Mouse (Mus musculus) CH12.LX (cell line): ENCODE measurements at regions not wholly inside any gene's neighbourhood (a gene's known extent, or its start where the extent isn't known, plus 50 kb on each side); places are given as distances from the start of the nearest gene placed in this dataset.

ENCODE experiments used
- DNase-seq: peaks from one replicate; pipeline ENCODE4 v3.0.0-alpha.2; 2013; ENCODE audit errors: extremely low read depth
- H3K27ac ChIP-seq: 2 replicates; pipeline ENCODE4 v1.5.1; 2012; ENCODE audit warnings: low read depth, mild to moderate bottlenecking, control low read depth, moderate library complexity; ENCODE audit not compliant: insufficient read depth
- H3K27me3 ChIP-seq: replicated peaks from 2 replicates; pipeline ENCODE3; 2012; ENCODE audit warnings: inconsistent platforms
- H3K36me3 ChIP-seq, 2 experiments: replicated peaks in 1 of 2; 2 replicates each; pipeline versions ENCODE3 to v1.6.1; 2012; ENCODE audit warnings: inconsistent platforms in 1 of 2, low read length in 1 of 2, mild to moderate bottlenecking in 1 of 2, mixed read lengths in 1 of 2, moderate library complexity in 1 of 2; ENCODE audit not compliant: control insufficient read depth in 1 of 2, insufficient read depth in 1 of 2
- H3K4me1 ChIP-seq, 2 experiments: 2 replicates each; pipeline ENCODE4 v1.6.1; 2012; ENCODE audit warnings: inconsistent platforms in 1 of 2, moderate library complexity in 1 of 2; ENCODE audit not compliant: insufficient read depth in 2 of 2, control insufficient read depth in 1 of 2
- H3K4me2 ChIP-seq: 2 replicates; pipeline ENCODE4 v1.6.1; 2012; ENCODE audit warnings: low read depth, mild to moderate bottlenecking, control low read depth; ENCODE audit not compliant: poor library complexity, insufficient read depth, severe bottlenecking
- H3K4me3 ChIP-seq, 3 experiments: fragments of 150-350 bp in 1 of 3; sonication (generic) in 1 of 3; replicated peaks in 1 of 3; 2 replicates each; pipeline versions ENCODE3 to v1.5.1; 2011 to 2012; ENCODE audit warnings: low read depth in 2 of 3, low read length in 2 of 3, mild to moderate bottlenecking in 2 of 3, moderate library complexity in 2 of 3, control low read depth in 1 of 3, improper control_type of control experiment in 1 of 3, inconsistent platforms in 1 of 3, mixed read lengths in 1 of 3; ENCODE audit not compliant: poor library complexity in 1 of 3
- H3K79me2 ChIP-seq: replicated peaks from 2 replicates; pipeline ENCODE4 v1.6.1; 2012; ENCODE audit warnings: mild to moderate bottlenecking, moderate library complexity; ENCODE audit not compliant: control insufficient read depth, poor library complexity, insufficient read depth, severe bottlenecking; ENCODE audit errors: extremely low read depth
- H3K9ac ChIP-seq: 2 replicates; pipeline ENCODE4 v1.6.1; 2012; ENCODE audit warnings: low read depth, mild to moderate bottlenecking, control low read depth, moderate library complexity; ENCODE audit not compliant: insufficient read depth
- H3K9me3 ChIP-seq: replicated peaks from 2 replicates; pipeline ENCODE3; 2012; ENCODE audit warnings: low read length, inconsistent platforms, mixed read lengths
- BHLHE40 ChIP-seq: IDR thresholded peaks from 2 replicates; pipeline ENCODE4 v1.6.1; 2011; ENCODE audit warnings: mild to moderate bottlenecking, low read depth, low read length, improper control_type of control experiment
- CHD2 ChIP-seq: IDR thresholded peaks from 2 replicates; pipeline ENCODE4 v1.6.1; 2011; ENCODE audit warnings: low read length, improper control_type of control experiment
- CTCF ChIP-seq, 2 experiments: IDR thresholded peaks in 1 of 2; conservative IDR thresholded peaks in 1 of 2; 2 replicates each; pipeline ENCODE4 v1.5.1; 2011 to 2012; ENCODE audit warnings: low read depth in 2 of 2, low read length in 2 of 2, improper control_type of control experiment in 1 of 2, inconsistent platforms in 1 of 2, mild to moderate bottlenecking in 1 of 2, moderate library complexity in 1 of 2
- E2F4 ChIP-seq: IDR thresholded peaks from 2 replicates; pipeline ENCODE4 v1.6.1; 2011; ENCODE audit warnings: low read depth, low read length, improper control_type of control experiment; ENCODE audit not compliant: insufficient replicate concordance
- ELF1 ChIP-seq: IDR thresholded peaks from 2 replicates; pipeline ENCODE4 v1.6.1; 2014; ENCODE audit warnings: low read depth, mild to moderate bottlenecking, inconsistent platforms, low read length, improper control_type of control experiment
- EP300 ChIP-seq: IDR thresholded peaks from 2 replicates; pipeline ENCODE4 v1.6.1; 2011; ENCODE audit warnings: low read length, improper control_type of control experiment
- ETS1 ChIP-seq: conservative IDR thresholded peaks from 2 replicates; pipeline ENCODE4 v1.6.1; 2012; ENCODE audit warnings: low read depth, mild to moderate bottlenecking, inconsistent platforms, low read length, improper control_type of control experiment, moderate library complexity
- IRF4 ChIP-seq: IDR thresholded peaks from 2 replicates; pipeline ENCODE4 v1.6.1; 2014; ENCODE audit warnings: low read depth, mild to moderate bottlenecking, inconsistent platforms, low read length, improper control_type of control experiment
- JUN ChIP-seq: IDR thresholded peaks from 2 replicates; pipeline ENCODE4 v1.6.1; 2011; ENCODE audit warnings: low read depth, mild to moderate bottlenecking, low read length, improper control_type of control experiment, moderate library complexity; ENCODE audit not compliant: insufficient read depth
- JUND ChIP-seq: conservative IDR thresholded peaks from 2 replicates; pipeline ENCODE4 v1.6.1; 2011; ENCODE audit warnings: low read depth, low read length, improper control_type of control experiment
- KAT2A ChIP-seq: IDR thresholded peaks from 2 replicates; pipeline ENCODE4 v1.6.1; 2012; ENCODE audit warnings: low read length, improper control_type of control experiment, inconsistent platforms; ENCODE audit not compliant: insufficient replicate concordance
- MAFK ChIP-seq: IDR thresholded peaks from 2 replicates; pipeline ENCODE4 v1.6.1; 2011; ENCODE audit warnings: low read length, improper control_type of control experiment; ENCODE audit not compliant: insufficient replicate concordance
- MAX ChIP-seq: IDR thresholded peaks from 2 replicates; pipeline ENCODE4 v1.6.1; 2011; ENCODE audit warnings: low read length, improper control_type of control experiment
- MAZ ChIP-seq: IDR thresholded peaks from 2 replicates; pipeline ENCODE4 v1.6.1; 2012; ENCODE audit warnings: low read depth, mild to moderate bottlenecking, inconsistent platforms, low read length, improper control_type of control experiment, moderate library complexity
- MEF2A ChIP-seq: IDR thresholded peaks from 2 replicates; pipeline ENCODE4 v1.6.1; 2014; ENCODE audit warnings: low read depth, mild to moderate bottlenecking, inconsistent platforms, low read length, improper control_type of control experiment, borderline replicate concordance
- MYC ChIP-seq: IDR thresholded peaks from 2 replicates; pipeline ENCODE4 v1.6.1; 2011; ENCODE audit warnings: low read depth, mild to moderate bottlenecking, improper control_type of control experiment, low read length
- NRF1 ChIP-seq: IDR thresholded peaks from 2 replicates; pipeline ENCODE4 v1.6.1; 2014; ENCODE audit warnings: low read depth, mild to moderate bottlenecking, inconsistent platforms, low read length, improper control_type of control experiment, moderate library complexity
- RAD21 ChIP-seq: IDR thresholded peaks from 2 replicates; pipeline ENCODE4 v1.6.1; 2011; ENCODE audit warnings: low read depth, mild to moderate bottlenecking, low read length, improper control_type of control experiment, moderate library complexity
- RCOR1 ChIP-seq: conservative IDR thresholded peaks from 2 replicates; pipeline ENCODE4 v1.6.1; 2012; ENCODE audit warnings: low read depth, mild to moderate bottlenecking, inconsistent platforms, low read length, improper control_type of control experiment
- SIN3A ChIP-seq: IDR thresholded peaks from 2 replicates; pipeline ENCODE4 v1.6.1; 2012; ENCODE audit warnings: low read length, improper control_type of control experiment, inconsistent platforms
- SMC3 ChIP-seq: IDR thresholded peaks from 2 replicates; pipeline ENCODE4 v1.6.1; 2011; ENCODE audit warnings: low read depth, low read length, improper control_type of control experiment
- TBP ChIP-seq: conservative IDR thresholded peaks from 2 replicates; pipeline ENCODE4 v1.6.1; 2011; ENCODE audit warnings: low read depth, low read length, improper control_type of control experiment
- TCF12 ChIP-seq: IDR thresholded peaks from 2 replicates; pipeline ENCODE4 v1.6.1; 2014; ENCODE audit warnings: low read depth, mild to moderate bottlenecking, inconsistent platforms, low read length, improper control_type of control experiment
- USF1 ChIP-seq: IDR thresholded peaks from 2 replicates; pipeline ENCODE4 v1.6.1; 2014; ENCODE audit warnings: low read depth, mild to moderate bottlenecking, inconsistent platforms, low read length, improper control_type of control experiment
- USF2 ChIP-seq: conservative IDR thresholded peaks from 2 replicates; pipeline ENCODE4 v1.6.1; 2011; ENCODE audit warnings: low read depth, low read length, improper control_type of control experiment
- ZC3H11A ChIP-seq: IDR thresholded peaks from 2 replicates; pipeline ENCODE4 v1.6.1; 2012; ENCODE audit warnings: low read depth, mild to moderate bottlenecking, inconsistent platforms, low read length, improper control_type of control experiment
- ZKSCAN1 ChIP-seq: IDR thresholded peaks from 2 replicates; pipeline ENCODE4 v1.6.1; 2012; ENCODE audit warnings: low read depth, inconsistent platforms, low read length, improper control_type of control experiment, borderline replicate concordance
- ZMIZ1 ChIP-seq: IDR thresholded peaks from 2 replicates; pipeline ENCODE4 v1.6.1; 2012; ENCODE audit warnings: low read depth, mild to moderate bottlenecking, inconsistent platforms, low read length, improper control_type of control experiment
- ZNF384 ChIP-seq: IDR thresholded peaks from 2 replicates; pipeline ENCODE4 v1.6.1; 2012; ENCODE audit warnings: low read depth, low read length, improper control_type of control experiment, inconsistent platforms
- dilution Hi-C: fragments of 300-500 bp; cut with MboI; formaldehyde crosslinking; loops from 2 replicates; pipeline ENCODE4 v1.14.3; 2020; ENCODE audit warnings: low sequenced_read_pairs; ENCODE audit not compliant: extremely low pct_unique_long_range_greater_than_20kb, extremely low pct_ligation_motif_present
- in situ Hi-C: fragments of 300-500 bp; cut with MboI; formaldehyde crosslinking; loops from 3 replicates; pipeline ENCODE4 v1.14.3; 2019; ENCODE audit warnings: low sequenced_read_pairs, low pct_ligation_motif_present, low pct_unique_long_range_greater_than_20kb, mixed read lengths

GRCm38 (mm10) chr11:22692941-22693341 is 167.8 kb downstream of the B3gnt2 start:
- H3K79me2 ChIP-seq: no peaks in the 10 kb centered on the region
- peaks cover 7% of the 10 kb centered on the region for H3K9me3 ChIP-seq
- peak overlapping the region; percentile 96 for H3K27ac ChIP-seq
- H3K36me3 ChIP-seq: no peaks in the 10 kb centered on the region
- peak overlapping the region; percentile 96 for H3K4me2 ChIP-seq
- TF ChIP-seq SMC3 (peak; percentile 72), JUND (peak; percentile 95), NRF1 (no peak), IRF4 (peak; percentile 96), RAD21 (peak; percentile 73), ELF1 (0 out of 2 replicates have a peak, but pooled peaks have one; percentile 48), EP300 (peak; percentile 99), USF1 (no peak), RCOR1 (peak; percentile 89), MAX (peak; percentile 80), CHD2 (peak; percentile 88), BHLHE40 (peak; percentile 92), MEF2A (peak; percentile 99), ETS1 (peak; percentile 100), ZNF384 (peak; percentile 58; the same call in 1 of the 2 replicates), E2F4 (no peak), MYC (peak; percentile 96), MAZ (peak; percentile 84; the same call in 1 of the 2 replicates), MAFK (peak; percentile 97), TCF12 (peak; percentile 97), ZC3H11A (peak; percentile 23), TBP (0 out of 2 replicates have a peak, but pooled peaks have one; percentile 52), JUN (peak; percentile 95), SIN3A (no peak; the same call in none of the 2 replicates), KAT2A (0 out of 2 replicates have a peak, but pooled peaks have one; percentile 74), CTCF (conservative IDR thresholded peaks at IDR 0.05 in 1 of 2, IDR thresholded peaks at IDR 0.05 in 1 of 2; ENCODE audit: low read depth in 2 of 2, low read length in 2 of 2) (peak in 1 of 2 experiments; percentile 76; a peak in 2 of 4 replicates), ZMIZ1 (no peak; the same call in 1 of the 2 replicates), USF2 (no peak), ZKSCAN1 (no peak)
- TF ChIP-seq, all 38 proteins: peak for 22
- Histone ChIP-seq H3K27me3 (no peaks in the 10 kb centered on the region), H3K4me3 (peak overlapping the region in 1 of 3 experiments; percentile 5), H3K9ac (peak overlapping the region; percentile 62; the same call in 1 of the 2 replicates), H3K4me1 (peaks cover 15 to 50% of the 10 kb centered on the region in 2 experiments)
- in situ Hi-C loops: loop anchor here (5.0 kb wide), 3 partner anchors 64 to 259 kb away; no protein-coding TSS in a partner anchor
- peak; percentile 99 for DNase-seq
- dilution Hi-C loops: no loop called here
